Mouse (Mus musculus) ES-E14 (cell line): Measurements from ENCODE around the gene Ccr9. TPM values are rescaled to one million over a fixed set of nuclear protein-coding genes. Genes with fewer than 3 reads are reported as not detected.

ENCODE experiments used
- DNase-seq: peaks from one replicate; pipeline ENCODE4 v3.0.0-alpha.2; 2013; ENCODE audit warnings: low read depth, low spot score
- H3K27ac ChIP-seq: 2 replicates; pipeline ENCODE4 v1.5.1; 2012; ENCODE audit warnings: low read depth, mild to moderate bottlenecking, low read length, moderate library complexity, mixed read lengths; ENCODE audit not compliant: poor library complexity, insufficient read depth, severe bottlenecking
- H3K36me3 ChIP-seq: 2 replicates; pipeline ENCODE4 v1.6.1; 2012; ENCODE audit warnings: mild to moderate bottlenecking, low read length, moderate library complexity, mixed read lengths; ENCODE audit not compliant: control insufficient read depth, poor library complexity, insufficient read depth, severe bottlenecking
- H3K4me1 ChIP-seq, 2 experiments: fragments of 150-350 bp in 1 of 2; sonication (generic) in 1 of 2; 2 replicates each; pipeline ENCODE4 v1.6.1; 2012; ENCODE audit warnings: low read length in 2 of 2, mild to moderate bottlenecking in 1 of 2, mixed read lengths in 1 of 2; ENCODE audit not compliant: control insufficient read depth in 2 of 2, insufficient read depth in 2 of 2, poor library complexity in 1 of 2
- H3K4me3 ChIP-seq, 2 experiments: fragments of 150-350 bp in 1 of 2; sonication (generic) in 1 of 2; 2 replicates each; pipeline ENCODE4 v1.5.1; 2012; ENCODE audit warnings: low read length in 2 of 2, low read depth in 1 of 2, mild to moderate bottlenecking in 1 of 2, mixed read lengths in 1 of 2; ENCODE audit not compliant: insufficient read depth in 1 of 2, poor library complexity in 1 of 2, severe bottlenecking in 1 of 2
- H3K9ac ChIP-seq: 2 replicates; pipeline ENCODE4 v1.6.1; 2012; ENCODE audit warnings: low read depth, mild to moderate bottlenecking, low read length, mixed read lengths; ENCODE audit not compliant: poor library complexity, insufficient read depth, severe bottlenecking
- H3K9me3 ChIP-seq: fragments of 150-350 bp; sonication (generic); 2 replicates; pipeline ENCODE4 v1.6.1; 2012; ENCODE audit warnings: low read depth, mild to moderate bottlenecking, low read length; ENCODE audit not compliant: control insufficient read depth, insufficient read depth
- CHD2 ChIP-seq: IDR thresholded peaks from 2 replicates; pipeline ENCODE4 v1.6.1; 2014; ENCODE audit warnings: mild to moderate bottlenecking, low read depth, low read length, inconsistent platforms
- HCFC1 ChIP-seq: IDR thresholded peaks from 2 replicates; pipeline ENCODE4 v1.6.1; 2012; ENCODE audit warnings: low read length, inconsistent platforms, borderline replicate concordance; ENCODE audit not compliant: insufficient read depth
- MAFK ChIP-seq: IDR thresholded peaks from 2 replicates; pipeline ENCODE4 v1.6.1; 2014; ENCODE audit warnings: mild to moderate bottlenecking, low read depth, low read length, inconsistent platforms; ENCODE audit not compliant: insufficient read depth
- ZC3H11A ChIP-seq: IDR thresholded peaks from 2 replicates; pipeline ENCODE4 v1.6.1; 2012; ENCODE audit warnings: low read depth, mild to moderate bottlenecking, inconsistent platforms, low read length, borderline replicate concordance
- ZNF384 ChIP-seq: IDR thresholded peaks from 2 replicates; pipeline ENCODE4 v1.6.1; 2012; ENCODE audit warnings: low read depth, low read length, inconsistent platforms
- in situ Hi-C, 2 experiments: fragments of 600-800 bp; cut with MboI; formaldehyde crosslinking; loops; one replicate each; pipeline ENCODE4 v1.15.1; 2025; ENCODE audit warnings: low sequenced_read_pairs in 2 of 2, inconsistent platforms in 1 of 2; ENCODE audit not compliant: unreplicated experiment in 2 of 2
- total RNA-seq: library from RNA; depleted of rRNA; stranded (reverse); fragments of 300-350 nt; gene quantifications from 2 replicates; pipeline ENCODE4 v1.2.3, GENCODE M21; 2012; rRNA removed

Gene Ccr9
- total RNA-seq, 1 experiment: not detected

- in situ Hi-C loops: no loop called here
- no peaks in the 10 kb centered on the region; the same call in 1 of the 2 replicates for H3K36me3 ChIP-seq
- H3K4me3 ChIP-seq: no peak overlapping the region
- no peak overlapping the region for H3K27ac ChIP-seq
- no peak overlapping the region for H3K9ac ChIP-seq
- no peak for DNase-seq
- no peaks in the 10 kb centered on the region for H3K9me3 ChIP-seq
- no peaks in the 10 kb centered on the region for H3K4me1 ChIP-seq
- TF ChIP-seq CHD2 (no peak), ZC3H11A (no peak), MAFK (no peak), ZNF384 (no peak), HCFC1 (no peak)
These were observed 137.2 kb downstream of the Ccr9 start for GRCm38 (mm10) chr9:123815444-123815843.

- Histone ChIP-seq H3K9me3 (no peaks in the 10 kb centered on the region), H3K9ac (no peak overlapping the region), H3K36me3 (no peaks in the 10 kb centered on the region; the same call in 1 of the 2 replicates), H3K4me1 (no peaks in the 10 kb centered on the region), H3K4me3 (no peak overlapping the region), H3K27ac (no peak overlapping the region)
- in situ Hi-C loops: no loop called here
- DNase-seq: no peak
- TF ChIP-seq CHD2: no peak
- TF ChIP-seq ZNF384: no peak
- TF ChIP-seq HCFC1: no peak
- no peak for TF ChIP-seq ZC3H11A
- TF ChIP-seq MAFK: no peak
These were observed 137.8 kb downstream of the Ccr9 start for GRCm38 (mm10) chr9:123815996-123816395.

- H3K4me1 ChIP-seq: no peaks in the 10 kb centered on the region
- no peak overlapping the region for H3K4me3 ChIP-seq
- H3K9ac ChIP-seq: no peak overlapping the region
- H3K9me3 ChIP-seq: no peaks in the 10 kb centered on the region
- DNase-seq: no peak
- no peak overlapping the region for H3K27ac ChIP-seq
- in situ Hi-C loops: no loop called here
- TF ChIP-seq ZNF384 (no peak), CHD2 (no peak), MAFK (no peak), HCFC1 (no peak), ZC3H11A (no peak)
- H3K36me3 ChIP-seq: peaks cover 2% of the 10 kb centered on the region; the same call in 1 of the 2 replicates
These were observed 140.4 kb downstream of the Ccr9 start for GRCm38 (mm10) chr9:123818601-123819000.

- Histone ChIP-seq H3K4me1 (no peaks in the 10 kb centered on the region), H3K9me3 (no peaks in the 10 kb centered on the region), H3K36me3 (peaks cover 12% of the 10 kb centered on the region), H3K9ac (no peak overlapping the region), H3K27ac (no peak overlapping the region), H3K4me3 (no peak overlapping the region)
- no peak for TF ChIP-seq HCFC1
- TF ChIP-seq ZNF384: no peak
- TF ChIP-seq MAFK: no peak
- TF ChIP-seq CHD2: no peak
- TF ChIP-seq ZC3H11A: no peak
- in situ Hi-C loops: no loop called here
- DNase-seq: no peak
These were observed 148.4 kb downstream of the Ccr9 start for GRCm38 (mm10) chr9:123826631-123827030.

GRCm38 (mm10) chr9:123828916-123829315, 150.7 kb downstream of the Ccr9 start:
- in situ Hi-C loops: no loop called here
- H3K9ac ChIP-seq: no peak overlapping the region
- TF ChIP-seq MAFK (no peak), CHD2 (no peak), HCFC1 (no peak), ZNF384 (no peak), ZC3H11A (no peak)
- no peak overlapping the region for H3K4me3 ChIP-seq
- no peaks in the 10 kb centered on the region for H3K9me3 ChIP-seq
- peaks cover 10% of the 10 kb centered on the region for H3K36me3 ChIP-seq
- no peak overlapping the region for H3K27ac ChIP-seq
- no peak for DNase-seq
- H3K4me1 ChIP-seq: no peaks in the 10 kb centered on the region

Other genes with a start within 250 kb of the Ccr9 start
- gene Limd1, start 199.7 kb upstream of the Ccr9 start, total RNA-seq: 14.2 and 16.2 TPM in 2 replicates
- gene Sacm1l, start 148.7 kb upstream of the Ccr9 start, total RNA-seq: 18.5 and 23.2 TPM in 2 replicates
- gene Slc6a20b, start 45.9 kb upstream of the Ccr9 start, total RNA-seq: 0.31 and 0.37 TPM in 2 replicates
- gene Slc6a20a, start 446 bp downstream of the Ccr9 start, total RNA-seq: 0.22 and 0.32 TPM in 2 replicates
- 18.4 and 19.8 TPM in 2 replicates for gene Lztfl1, start 39.3 kb downstream of the Ccr9 start, total RNA-seq
- 0.16 and 1.3 TPM in 2 replicates for gene Cxcr6, start 128.0 kb downstream of the Ccr9 start, total RNA-seq
- 7.9 and 11.8 TPM in 2 replicates for gene Fyco1, start 173.5 kb downstream of the Ccr9 start, total RNA-seq
- 0.05 and 0.09 TPM in 2 replicates for gene Xcr1, start 183.6 kb downstream of the Ccr9 start, total RNA-seq